Mouse (Mus musculus) gastrocnemius, adult 8-10 months (tissue): ENCODE data around the gene Pou3f1. TPM values are rescaled to one million over a fixed set of nuclear protein-coding genes. Genes with fewer than 3 reads are reported as not detected.

Experiments
- DNase-seq, 2 experiments: peaks; one replicate each; pipeline ENCODE4 v3.0.0; 2022; ENCODE audit warnings: low spot score in 2 of 2
- total RNA-seq, 4 experiments: library from RNA; stranded (reverse); gene quantifications; 2 replicates each; pipeline ENCODE4 v1.2.4; 2022

The Pou3f1 gene
- total RNA-seq, 4 experiments from 2014 or later, result 0.19 to 0.34 (median 0.28) TPM

- DNase-seq, result no peak
Measured at GRCm38 (mm10) chr4:124709961-124710446, 53.4 kb downstream of the Pou3f1 start.

Other genes with a start within 250 kb of the Pou3f1 start
- gene 3100002H09Rik, start 46.0 kb upstream of the Pou3f1 start, total RNA-seq, result not detected
- 10 to 100 TPM; 14.0 to 20.8 (median 18.7) TPM for gene Utp11, start 36.8 kb downstream of the Pou3f1 start, total RNA-seq
- 100 to 1,000 TPM; 240 to 437 (median 328) TPM for gene Fhl3, start 43.9 kb downstream of the Pou3f1 start, total RNA-seq
- 10 to 100 TPM in 2 of 4 experiments, 1 to 10 TPM in 2; 9.5 to 12.8 (median 10.2) TPM for gene Sf3a3, start 58.0 kb downstream of the Pou3f1 start, total RNA-seq
- 10 to 100 TPM in 1 of 4 experiments, 1 to 10 TPM in 3; 6.0 to 10.8 (median 6.3) TPM for gene Inpp5b, start 85.0 kb downstream of the Pou3f1 start, total RNA-seq
- 10 to 100 TPM; 12.9 to 16.0 (median 15.0) TPM for gene Mtf1, start 145.3 kb downstream of the Pou3f1 start, total RNA-seq
- 10 to 100 TPM; 10.4 to 15.0 (median 12.0) TPM for gene Yrdc, start 193.9 kb downstream of the Pou3f1 start, total RNA-seq
- 10 to 100 TPM; 23.7 to 31.3 (median 25.2) TPM for gene 1110065P20Rik, start 194.4 kb downstream of the Pou3f1 start, total RNA-seq
- gene Maneal, start 205.4 kb downstream of the Pou3f1 start, total RNA-seq, result under 1 TPM; 0.19 to 0.54 (median 0.40) TPM
- not detected for gene Epha10, start 224.1 kb downstream of the Pou3f1 start, total RNA-seq